Mouse (Mus musculus): ENCODE measurements at regions not wholly inside any gene's neighbourhood (a gene's known extent, or its start where the extent isn't known, plus 50 kb on each side); places are given as distances from the start of the nearest gene placed in this dataset.
"Not testable (repeated sequence)": the region's sequence is repeated elsewhere in the genome, so short reads cannot be mapped to it uniquely, and the experiment has no call there.

GRCm38 (mm10) chr14:52962110-52962509 is 466.6 kb upstream of the Olfr1507 start:
- H3K27ac ChIP-seq (ENCODE audit: control insufficient read depth, insufficient read depth, low read depth, low read length) = not testable (repeated sequence)

DNA sequence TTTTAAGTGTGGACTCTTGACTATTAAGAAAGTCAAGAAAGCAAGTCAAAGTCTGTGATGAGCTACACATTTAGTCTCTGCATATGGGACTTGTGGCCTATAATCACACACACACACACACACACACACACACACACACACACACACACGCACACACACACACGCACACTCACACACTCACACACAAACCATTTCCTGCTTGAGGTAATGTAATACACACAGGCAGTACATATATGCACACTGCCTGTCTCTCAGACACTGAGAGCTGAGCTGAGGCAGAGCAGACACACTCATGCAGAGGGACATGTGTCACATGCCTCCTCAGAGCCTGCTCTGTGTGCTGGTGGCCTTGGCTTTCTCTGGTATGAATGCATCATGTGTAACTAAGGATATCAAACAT is 461.0 kb upstream of the Olfr1507 start:
- H3K27ac ChIP-seq (ENCODE audit: control insufficient read depth, insufficient read depth, low read depth, low read length); H3K27me3 ChIP-seq (ENCODE audit: control insufficient read depth, insufficient read depth, low read length); H3K4me3 ChIP-seq (ENCODE audit: control insufficient read depth, low read depth, low read length); H3K4me1 ChIP-seq (ENCODE audit: control insufficient read depth, insufficient read depth, low read length); H3K36me3 ChIP-seq (ENCODE audit: control insufficient read depth, insufficient read depth, low read length): not testable (repeated sequence)

More at GRCm38 (mm10) chr14:52962110-52962509, 466.6 kb upstream of the Olfr1507 start:
- H3K36me3 ChIP-seq (ENCODE audit: control insufficient read depth, insufficient read depth, low read length); H3K4me3 ChIP-seq (ENCODE audit: control insufficient read depth, low read depth, low read length); H3K27me3 ChIP-seq (ENCODE audit: control insufficient read depth, insufficient read depth, low read length); H3K4me1 ChIP-seq (ENCODE audit: control insufficient read depth, insufficient read depth, low read length): not testable (repeated sequence)

DNA sequence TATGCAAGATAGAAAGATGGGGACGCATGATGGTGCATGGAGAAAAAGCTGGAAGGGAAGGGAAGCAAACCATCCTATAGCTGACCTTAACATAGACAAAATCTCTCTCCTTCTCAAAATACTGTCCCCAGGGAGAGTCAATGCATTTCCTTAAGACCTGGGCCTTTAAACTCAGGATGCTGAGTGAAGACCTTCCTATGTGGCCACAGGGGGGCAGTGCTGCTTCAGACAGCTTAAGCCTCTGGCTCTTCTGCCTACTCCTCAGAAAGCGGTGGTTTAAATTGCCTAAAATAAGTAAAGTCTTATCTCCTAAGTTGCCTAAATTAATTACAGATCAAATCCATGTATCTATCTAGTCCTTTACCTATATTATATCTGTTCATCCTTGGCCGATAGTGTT is 449.4 kb upstream of the Olfr1507 start:
- not testable (repeated sequence) for H3K4me1 ChIP-seq (ENCODE audit: control insufficient read depth, insufficient read depth, low read length); H3K4me3 ChIP-seq (ENCODE audit: control insufficient read depth, low read depth, low read length); H3K27me3 ChIP-seq (ENCODE audit: control insufficient read depth, insufficient read depth, low read length); H3K36me3 ChIP-seq (ENCODE audit: control insufficient read depth, insufficient read depth, low read length); H3K27ac ChIP-seq (ENCODE audit: control insufficient read depth, insufficient read depth, low read depth, low read length)

- H3K27ac ChIP-seq (ENCODE audit: control insufficient read depth, insufficient read depth, low read depth, low read length); H3K36me3 ChIP-seq (ENCODE audit: control insufficient read depth, insufficient read depth, low read length); H3K4me1 ChIP-seq (ENCODE audit: control insufficient read depth, insufficient read depth, low read length); H3K27me3 ChIP-seq (ENCODE audit: control insufficient read depth, insufficient read depth, low read length); H3K4me3 ChIP-seq (ENCODE audit: control insufficient read depth, low read depth, low read length): not testable (repeated sequence)
Observed at GRCm38 (mm10) chr14:52942438-52942837, 446.9 kb upstream of the Olfr1507 start.

- H3K4me1 ChIP-seq (ENCODE audit: control insufficient read depth, insufficient read depth, low read length); H3K27me3 ChIP-seq (ENCODE audit: control insufficient read depth, insufficient read depth, low read length); H3K27ac ChIP-seq (ENCODE audit: control insufficient read depth, insufficient read depth, low read depth, low read length): not testable (repeated sequence)
Observed at GRCm38 (mm10) chr14:52941747-52942146, 446.2 kb upstream of the Olfr1507 start.

DNA sequence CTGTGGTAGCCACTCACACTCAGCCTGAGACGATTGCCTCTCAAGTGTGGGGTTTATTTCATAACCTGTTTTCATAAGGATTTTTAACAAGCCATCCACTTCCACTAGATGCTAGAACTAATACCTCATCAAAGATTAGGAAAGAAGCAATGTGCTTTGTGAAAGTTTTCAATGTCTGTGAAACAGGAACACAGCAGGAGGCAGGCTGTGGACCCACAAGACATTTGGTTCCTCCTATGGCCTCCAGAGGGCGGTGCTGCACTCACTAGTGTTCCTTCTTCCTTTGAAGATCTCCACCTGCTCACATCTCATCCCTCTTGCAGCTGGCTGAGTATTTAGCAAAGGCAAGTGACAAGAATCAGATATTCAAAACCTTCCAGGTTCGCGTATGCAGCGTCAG is 424.6 kb upstream of the Olfr1507 start:
- H3K27ac ChIP-seq (ENCODE audit: control insufficient read depth, insufficient read depth, low read depth, low read length); H3K4me3 ChIP-seq (ENCODE audit: control insufficient read depth, low read depth, low read length); H3K27me3 ChIP-seq (ENCODE audit: control insufficient read depth, insufficient read depth, low read length); H3K36me3 ChIP-seq (ENCODE audit: control insufficient read depth, insufficient read depth, low read length); H3K4me1 ChIP-seq (ENCODE audit: control insufficient read depth, insufficient read depth, low read length): not testable (repeated sequence)

More at GRCm38 (mm10) chr14:52941747-52942146, 446.2 kb upstream of the Olfr1507 start:
- H3K4me3 ChIP-seq (ENCODE audit: control insufficient read depth, low read depth, low read length); H3K36me3 ChIP-seq (ENCODE audit: control insufficient read depth, insufficient read depth, low read length): not testable (repeated sequence)

- not testable (repeated sequence) for H3K36me3 ChIP-seq (ENCODE audit: control insufficient read depth, insufficient read depth, low read length); H3K4me3 ChIP-seq (ENCODE audit: control insufficient read depth, low read depth, low read length); H3K4me1 ChIP-seq (ENCODE audit: control insufficient read depth, insufficient read depth, low read length); H3K27me3 ChIP-seq (ENCODE audit: control insufficient read depth, insufficient read depth, low read length); H3K27ac ChIP-seq (ENCODE audit: control insufficient read depth, insufficient read depth, low read depth, low read length)
Observed at GRCm38 (mm10) chr14:52913814-52914213, 418.3 kb upstream of the Olfr1507 start.

GRCm38 (mm10) chr14:52899629-52900028 is 404.1 kb upstream of the Olfr1507 start:
- not testable (repeated sequence) for H3K27me3 ChIP-seq (ENCODE audit: control insufficient read depth, insufficient read depth, low read length); H3K36me3 ChIP-seq (ENCODE audit: control insufficient read depth, insufficient read depth, low read length); H3K4me3 ChIP-seq (ENCODE audit: control insufficient read depth, low read depth, low read length); H3K4me1 ChIP-seq (ENCODE audit: control insufficient read depth, insufficient read depth, low read length); H3K27ac ChIP-seq (ENCODE audit: control insufficient read depth, insufficient read depth, low read depth, low read length)

DNA sequence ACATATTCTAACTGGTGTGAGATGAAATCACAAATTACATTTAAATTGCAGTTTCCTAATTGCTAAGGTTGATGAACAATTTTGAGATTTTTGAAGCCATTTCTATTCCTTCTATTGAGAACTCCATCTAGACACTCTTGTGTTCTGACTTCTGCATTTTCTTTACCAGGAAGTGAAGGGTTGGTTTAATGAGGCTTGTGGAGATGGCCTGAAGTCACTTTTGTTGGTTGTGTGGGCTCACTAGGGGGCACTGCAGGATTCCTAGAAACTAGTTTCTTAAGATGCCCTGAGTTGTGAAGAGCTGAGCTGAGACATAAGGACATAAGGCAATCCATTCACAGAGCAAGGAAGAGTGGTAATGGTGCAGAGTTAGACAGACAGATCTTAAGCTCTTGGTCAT is 402.8 kb upstream of the Olfr1507 start:
- H3K27me3 ChIP-seq (ENCODE audit: control insufficient read depth, insufficient read depth, low read length); H3K4me1 ChIP-seq (ENCODE audit: control insufficient read depth, insufficient read depth, low read length); H3K36me3 ChIP-seq (ENCODE audit: control insufficient read depth, insufficient read depth, low read length); H3K4me3 ChIP-seq (ENCODE audit: control insufficient read depth, low read depth, low read length); H3K27ac ChIP-seq (ENCODE audit: control insufficient read depth, insufficient read depth, low read depth, low read length): not testable (repeated sequence)

DNA sequence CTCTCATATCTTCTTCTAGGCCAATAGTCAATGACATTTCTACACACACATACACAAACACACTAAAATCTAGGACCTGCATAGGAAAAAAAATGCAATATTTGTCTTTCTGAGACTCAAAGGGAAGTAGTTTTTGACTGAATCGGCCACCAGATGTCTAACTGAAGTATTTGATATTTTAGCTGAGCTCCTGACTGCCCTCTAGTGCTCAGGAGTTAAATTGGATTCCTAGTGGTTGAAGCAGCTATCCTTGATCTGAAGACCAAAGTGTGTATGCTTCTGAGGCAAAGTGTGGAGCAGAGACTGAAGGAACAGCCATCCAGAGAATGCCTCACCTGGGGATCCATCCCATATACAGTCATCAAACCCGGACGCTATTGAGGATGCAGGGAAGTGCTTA is 384.4 kb upstream of the Olfr1507 start:
- not testable (repeated sequence) for H3K36me3 ChIP-seq (ENCODE audit: control insufficient read depth, insufficient read depth, low read length); H3K4me3 ChIP-seq (ENCODE audit: control insufficient read depth, low read depth, low read length); H3K27ac ChIP-seq (ENCODE audit: control insufficient read depth, insufficient read depth, low read depth, low read length); H3K27me3 ChIP-seq (ENCODE audit: control insufficient read depth, insufficient read depth, low read length); H3K4me1 ChIP-seq (ENCODE audit: control insufficient read depth, insufficient read depth, low read length)

- H3K27me3 ChIP-seq (ENCODE audit: control insufficient read depth, insufficient read depth, low read length); H3K36me3 ChIP-seq (ENCODE audit: control insufficient read depth, insufficient read depth, low read length); H3K4me3 ChIP-seq (ENCODE audit: control insufficient read depth, low read depth, low read length); H3K4me1 ChIP-seq (ENCODE audit: control insufficient read depth, insufficient read depth, low read length); H3K27ac ChIP-seq (ENCODE audit: control insufficient read depth, insufficient read depth, low read depth, low read length): not testable (repeated sequence)
Observed at GRCm38 (mm10) chr14:52863841-52864240, 368.3 kb upstream of the Olfr1507 start.

DNA sequence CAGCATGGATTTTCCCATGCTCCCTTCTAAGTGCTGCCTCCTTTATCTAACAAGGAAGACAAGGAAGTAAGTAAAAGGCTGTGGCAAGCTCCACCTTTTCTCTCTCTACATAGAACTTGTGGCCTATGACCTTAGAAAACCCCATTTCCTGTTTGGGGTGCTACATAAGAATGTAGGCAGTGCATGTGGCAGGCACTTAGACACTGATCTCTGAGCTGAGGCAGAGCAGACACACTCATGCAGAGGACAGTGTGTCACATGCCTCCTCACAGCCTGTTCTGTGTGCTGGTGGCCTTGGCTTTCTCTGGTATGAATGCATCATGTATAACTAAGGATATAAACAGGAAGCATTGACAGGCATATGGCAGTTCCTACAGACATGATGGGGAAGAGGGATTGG is 367.6 kb upstream of the Olfr1507 start:
- H3K4me1 ChIP-seq (ENCODE audit: control insufficient read depth, insufficient read depth, low read length); H3K27ac ChIP-seq (ENCODE audit: control insufficient read depth, insufficient read depth, low read depth, low read length); H3K4me3 ChIP-seq (ENCODE audit: control insufficient read depth, low read depth, low read length); H3K36me3 ChIP-seq (ENCODE audit: control insufficient read depth, insufficient read depth, low read length); H3K27me3 ChIP-seq (ENCODE audit: control insufficient read depth, insufficient read depth, low read length): not testable (repeated sequence)

GRCm38 (mm10) chr14:52862491-52862890 is 366.9 kb upstream of the Olfr1507 start:
- H3K36me3 ChIP-seq (ENCODE audit: control insufficient read depth, insufficient read depth, low read length); H3K27me3 ChIP-seq (ENCODE audit: control insufficient read depth, insufficient read depth, low read length); H3K4me3 ChIP-seq (ENCODE audit: control insufficient read depth, low read depth, low read length); H3K27ac ChIP-seq (ENCODE audit: control insufficient read depth, insufficient read depth, low read depth, low read length); H3K4me1 ChIP-seq (ENCODE audit: control insufficient read depth, insufficient read depth, low read length): not testable (repeated sequence)

Data from testis, adult 2 months (tissue).